Mouse (Mus musculus) mouse trophoblast stem cell (cell line): ENCODE measurements around the gene Ccdc96.

Experiments used
- in situ Hi-C, 2 experiments: fragments of 300-500 bp; cut with MseI, MboI; formaldehyde crosslinking; loops; 2 replicates in 1 of 2; 3 replicates in 1 of 2; pipeline ENCODE4 v1.15.1; 2025

Gene Ccdc96

GRCm38 (mm10) chr5:36484171-36484990 lies at the start of gene Ccdc96, which contains the start of gene Tada2b:
TSS of gene Ccdc96 (plus strand) at chr5:36484588.
TSS of gene Tada2b (minus strand) at chr5:36484285.
- in situ Hi-C loops, result no loop called here

- in situ Hi-C loops, result no loop called here
Measured at GRCm38 (mm10) chr5:36436858-36437257, 47.5 kb upstream of the Ccdc96 start.

GRCm38 (mm10) chr5:36440741-36441140 lies 43.6 kb upstream of the Ccdc96 start:
- in situ Hi-C loops, result no loop called here

GRCm38 (mm10) chr5:36444611-36445010 lies 39.8 kb upstream of the Ccdc96 start:
- in situ Hi-C loops, result no loop called here

- in situ Hi-C loops, result no loop called here
Measured at GRCm38 (mm10) chr5:36445028-36445427, 39.4 kb upstream of the Ccdc96 start.

- in situ Hi-C loops, result no loop called here
Measured at GRCm38 (mm10) chr5:36446166-36446890, 38.1 kb upstream of the Ccdc96 start.

GRCm38 (mm10) chr5:36447872-36448271 lies 36.5 kb upstream of the Ccdc96 start:
- in situ Hi-C loops, result no loop called here

- in situ Hi-C loops, result no loop called here
Measured at GRCm38 (mm10) chr5:36449710-36450358, 34.6 kb upstream of the Ccdc96 start.

- in situ Hi-C loops, result no loop called here
Measured at GRCm38 (mm10) chr5:36451119-36451518, 33.3 kb upstream of the Ccdc96 start.

- in situ Hi-C loops, result no loop called here
Measured at GRCm38 (mm10) chr5:36451872-36452389, 32.5 kb upstream of the Ccdc96 start.

- in situ Hi-C loops, result no loop called here
Measured at GRCm38 (mm10) chr5:36452821-36453220, 31.6 kb upstream of the Ccdc96 start.

- in situ Hi-C loops, result no loop called here
Measured at GRCm38 (mm10) chr5:36457706-36458105, 26.7 kb upstream of the Ccdc96 start.

- in situ Hi-C loops, result no loop called here
Measured at GRCm38 (mm10) chr5:36458926-36459325, 25.5 kb upstream of the Ccdc96 start.

- in situ Hi-C loops, result loop anchor here in 1 of 2 experiments (10.0 kb wide), 1 partner anchor 284 kb away; the partner anchor contains the start of gene Bloc1s4
Measured at GRCm38 (mm10) chr5:36460712-36461111, 23.7 kb upstream of the Ccdc96 start.

- in situ Hi-C loops, result loop anchor here in 1 of 2 experiments (10.0 kb wide), 1 partner anchor 284 kb away; the partner anchor contains the start of gene Bloc1s4
Measured at GRCm38 (mm10) chr5:36461231-36461630, 23.2 kb upstream of the Ccdc96 start.

GRCm38 (mm10) chr5:36462810-36463209 lies 21.6 kb upstream of the Ccdc96 start:
- in situ Hi-C loops, result loop anchor here in 1 of 2 experiments (10.0 kb wide), 1 partner anchor 282 kb away; the partner anchor contains the start of gene Bloc1s4

- in situ Hi-C loops, result loop anchor here in 1 of 2 experiments (10.0 kb wide), 1 partner anchor 281 kb away; the partner anchor contains the start of gene Bloc1s4
Measured at GRCm38 (mm10) chr5:36463391-36463790, 21.0 kb upstream of the Ccdc96 start.

GRCm38 (mm10) chr5:36464709-36465661 lies 19.4 kb upstream of the Ccdc96 start, which contains the start of gene Grpel1:
TSS of gene Grpel1 (plus strand) at chr5:36464998.
- in situ Hi-C loops, result loop anchor here in 1 of 2 experiments (10.0 kb wide), 1 partner anchor 280 kb away; the partner anchor contains the start of gene Bloc1s4

- in situ Hi-C loops, result loop anchor here in 1 of 2 experiments (10.0 kb wide), 1 partner anchor 279 kb away; the partner anchor contains the start of gene Bloc1s4
Measured at GRCm38 (mm10) chr5:36465889-36466288, 18.5 kb upstream of the Ccdc96 start.

GRCm38 (mm10) chr5:36471206-36471605 lies 13.2 kb upstream of the Ccdc96 start:
- in situ Hi-C loops, result no loop called here
